Mouse (Mus musculus) intestine, embryonic 14.5 days (tissue): Measurements from ENCODE around the gene 2210408I21Rik. TPM values are rescaled to one million over a fixed set of nuclear protein-coding genes. Genes with fewer than 3 reads are reported as not detected.

ENCODE experiments used
- ATAC-seq: fragments of 200-750 bp; cut with Nextera tagmentation; replicated peaks from 2 replicates; pipeline ENCODE4 v1.8.0; 2017; ENCODE audit warnings: low read depth, moderate number of reproducible peaks, moderate TSS enrichment, moderate library complexity; ENCODE audit not compliant: low FRiP score, low TSS enrichment
- DNase-seq: peaks from one replicate; pipeline ENCODE4 v3.0.0-alpha.2; 2018; ENCODE audit warnings: low spot score
- H3K27ac ChIP-seq: fragments of 300-500 bp; sonication (generic); 2 replicates; pipeline ENCODE4 v1.5.1; 2014; ENCODE audit warnings: low read depth, mild to moderate bottlenecking, control low read depth
- H3K27me3 ChIP-seq: fragments of 300-500 bp; sonication (generic); replicated peaks from 2 replicates; pipeline ENCODE4 v1.6.1; 2014; ENCODE audit warnings: low read length, control low read depth; ENCODE audit not compliant: control insufficient read depth, insufficient read depth
- H3K36me3 ChIP-seq: fragments of 300-500 bp; sonication (generic); 2 replicates; pipeline ENCODE4 v1.6.1; 2014; ENCODE audit warnings: low read length, control low read depth; ENCODE audit not compliant: control insufficient read depth, insufficient read depth
- H3K4me1 ChIP-seq: fragments of 300-500 bp; sonication (generic); replicated peaks from 2 replicates; pipeline ENCODE4 v1.6.1; 2014; ENCODE audit warnings: low read length, control low read depth, mixed read lengths; ENCODE audit not compliant: control insufficient read depth, insufficient read depth
- H3K4me2 ChIP-seq: fragments of 300-500 bp; sonication (generic); 2 replicates; pipeline ENCODE4 v1.6.1; 2014; ENCODE audit warnings: low read length
- H3K4me3 ChIP-seq: fragments of 300-500 bp; sonication (generic); 2 replicates; pipeline ENCODE4 v1.5.1; 2014; ENCODE audit warnings: low read depth, low read length, control low read depth, mixed read lengths
- H3K9ac ChIP-seq: fragments of 300-500 bp; sonication (generic); 2 replicates; pipeline ENCODE4 v1.6.1; 2014; ENCODE audit warnings: mild to moderate bottlenecking, low read length
- H3K9me3 ChIP-seq: fragments of 300-500 bp; sonication (generic); 2 replicates; pipeline ENCODE4 v1.6.1; 2016; ENCODE audit warnings: low read length, control low read depth; ENCODE audit not compliant: control insufficient read depth
- WGBS: fragments of 180-500 bp; shearing (Covaris S2); extraction: QIAGEN DNeasy Blood & Tissue Kit; methylation state at CpG from one replicate; pipeline ENCODE4 v1.1.7; 2014; 5-methylcytosine and 5-hydroxymethylcytosine counted together
- polyA plus RNA-seq: library from polyadenylated mRNA; unstranded; fragments of >200 nt; fragmentation: Nextera tagmentation; extraction: Ambion mirVana; gene quantifications from 2 replicates; pipeline ENCODE4 v1.2.1, GENCODE M21; 2014

2210408I21Rik gene
- polyA plus RNA-seq, 1 experiment from 2014 or later = 10.1 TPM

DNA sequence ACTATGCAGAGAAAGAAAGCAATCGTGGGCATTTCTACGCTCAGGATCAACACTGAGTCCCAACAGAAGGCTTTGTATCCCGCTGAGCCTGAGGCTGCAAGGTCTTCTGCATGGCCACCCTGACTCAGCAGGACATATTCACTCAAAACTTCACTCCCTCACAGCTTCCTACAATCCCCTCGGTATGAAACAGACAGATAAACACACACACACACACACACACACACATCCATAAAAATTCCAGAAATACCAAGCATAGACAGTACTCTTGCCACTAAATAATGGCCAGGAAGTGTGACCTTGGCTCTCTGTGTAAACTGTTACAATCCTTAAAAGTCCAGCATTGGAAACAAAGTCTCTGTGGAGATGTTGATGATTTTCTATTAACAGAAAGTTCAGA, 458.7 kb downstream of the 2210408I21Rik start:
- no peak for ATAC-seq

DNA sequence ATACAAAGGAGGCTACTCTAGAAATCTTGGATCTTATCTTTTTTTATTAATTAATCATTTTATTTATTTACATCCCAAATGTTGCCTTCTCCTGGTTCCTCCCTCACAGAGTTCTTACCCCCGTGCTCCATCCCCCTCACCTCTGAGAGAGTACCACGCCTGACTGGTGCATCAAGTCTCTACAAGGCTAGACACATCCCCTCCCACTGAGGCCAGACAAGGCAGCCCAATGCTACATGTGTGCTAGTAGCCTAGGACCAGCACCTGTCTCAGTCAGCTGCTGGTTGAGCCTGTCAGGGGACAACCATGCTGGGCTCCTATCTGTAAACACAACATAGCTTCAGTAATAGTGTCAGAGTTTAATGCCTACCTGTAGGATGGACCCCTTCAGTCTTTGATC, 480.0 kb downstream of the 2210408I21Rik start:
- no peak for ATAC-seq
- Histone ChIP-seq H3K4me2 (no peak overlapping the region), H3K4me1 (no peaks in the 10 kb centered on the region), H3K36me3 (no peaks in the 10 kb centered on the region), H3K9me3 (no peaks in the 10 kb centered on the region), H3K27me3 (no peaks in the 10 kb centered on the region), H3K4me3 (no peak overlapping the region), H3K9ac (no peak overlapping the region), H3K27ac (no peak overlapping the region)
- 73% methylated on average over 2 of the region's 2 CpGs for WGBS
- DNase-seq = no peak

More for the DNA sequence above, 458.7 kb downstream of the 2210408I21Rik start:
- Histone ChIP-seq H3K4me1 (no peaks in the 10 kb centered on the region), H3K36me3 (no peaks in the 10 kb centered on the region), H3K4me2 (no peak overlapping the region), H3K27ac (no peak overlapping the region), H3K4me3 (no peak overlapping the region), H3K9ac (no peak overlapping the region), H3K27me3 (no peaks in the 10 kb centered on the region), H3K9me3 (no peaks in the 10 kb centered on the region)
- 49% methylated on average over 4 of the region's 4 CpGs for WGBS
- no peak for DNase-seq

Other genes with a start within 250 kb of the 2210408I21Rik start
- 34.6 and 37.0 TPM in 2 replicates for gene Slf1, start 67 bp upstream of the 2210408I21Rik start, polyA plus RNA-seq